Mouse (Mus musculus): ENCODE measurements around the gene Map1lc3b. TPM values are rescaled to one million over a fixed set of nuclear protein-coding genes. Genes with fewer than 3 reads are reported as not detected.

Gene Map1lc3b
- polyA plus RNA-seq, 1 experiment from 2014 or later: 192 TPM

- Histone ChIP-seq H3K27ac (ENCODE audit: low read length) (no peak overlapping the region; the same call in 1 of the 2 replicates), H3K4me1 (ENCODE audit: control insufficient read depth, insufficient read depth, low read length) (peaks cover 25% of the 10 kb centered on the region), H3K9ac (ENCODE audit: low read depth, low read length) (peak overlapping the region; percentile 19; the same call in 1 of the 2 replicates), H3K27me3 (replicated peaks; ENCODE audit: control insufficient read depth, insufficient read depth, low read length) (no peaks in the 10 kb centered on the region), H3K36me3 (ENCODE audit: control insufficient read depth, insufficient read depth, low read length) (no peaks in the 10 kb centered on the region; the same call in 1 of the 2 replicates), H3K9me3 (ENCODE audit: control insufficient read depth, low read length) (no peaks in the 10 kb centered on the region), H3K4me2 (ENCODE audit: low read depth, low read length) (no peak overlapping the region), H3K4me3 (ENCODE audit: low read length) (no peak overlapping the region)
- no peak; the same call in 1 of the 2 replicates for ATAC-seq
- WGBS: 77% methylated on average over 12 of the region's 12 CpGs
Measured at GRCm38 (mm10) chr8:121620801-121621516, 30.8 kb downstream of the Map1lc3b start.

- ATAC-seq: no peak
- Histone ChIP-seq H3K4me1 (ENCODE audit: control insufficient read depth, insufficient read depth, low read length) (peaks cover 25% of the 10 kb centered on the region), H3K27me3 (replicated peaks; ENCODE audit: control insufficient read depth, insufficient read depth, low read length) (no peaks in the 10 kb centered on the region), H3K27ac (ENCODE audit: low read length) (no peak overlapping the region), H3K4me2 (ENCODE audit: low read depth, low read length) (no peak overlapping the region), H3K9ac (ENCODE audit: low read depth, low read length) (no peak overlapping the region), H3K4me3 (ENCODE audit: low read length) (no peak overlapping the region), H3K9me3 (ENCODE audit: control insufficient read depth, low read length) (no peaks in the 10 kb centered on the region), H3K36me3 (ENCODE audit: control insufficient read depth, insufficient read depth, low read length) (no peaks in the 10 kb centered on the region)
- 81% methylated on average over 1 of the region's 1 CpGs for WGBS
Measured at GRCm38 (mm10) chr8:121621879-121622278, 31.7 kb downstream of the Map1lc3b start.

GRCm38 (mm10) chr8:121623043-121623442 is 32.9 kb downstream of the Map1lc3b start:
- H3K9ac ChIP-seq (ENCODE audit: low read depth, low read length): no peak overlapping the region
- ATAC-seq: no peak
- H3K27me3 ChIP-seq (replicated peaks; ENCODE audit: control insufficient read depth, insufficient read depth, low read length): no peaks in the 10 kb centered on the region
- peaks cover 25% of the 10 kb centered on the region for H3K4me1 ChIP-seq (ENCODE audit: control insufficient read depth, insufficient read depth, low read length)
- H3K4me3 ChIP-seq (ENCODE audit: low read length): no peak overlapping the region
- no peak overlapping the region for H3K4me2 ChIP-seq (ENCODE audit: low read depth, low read length)
- peaks cover 4% of the 10 kb centered on the region for H3K36me3 ChIP-seq (ENCODE audit: control insufficient read depth, insufficient read depth, low read length)
- no peak overlapping the region for H3K27ac ChIP-seq (ENCODE audit: low read length)
- 85% methylated on average over 8 of the region's 8 CpGs for WGBS
- 0 out of 2 replicates have a peak, but pooled peaks cover 1% of the 10 kb centered on the region for H3K9me3 ChIP-seq (ENCODE audit: control insufficient read depth, low read length)

GRCm38 (mm10) chr8:121628681-121629080 is 38.5 kb downstream of the Map1lc3b start:
- 68% methylated on average over 4 of the region's 4 CpGs for WGBS
- 0 out of 2 replicates have a peak, but pooled peaks cover 5% of the 10 kb centered on the region for H3K9me3 ChIP-seq (ENCODE audit: control insufficient read depth, low read length)
- peaks cover 16% of the 10 kb centered on the region for H3K4me1 ChIP-seq (ENCODE audit: control insufficient read depth, insufficient read depth, low read length)
- no peak overlapping the region for H3K4me3 ChIP-seq (ENCODE audit: low read length)
- H3K27ac ChIP-seq (ENCODE audit: low read length): no peak overlapping the region
- no peak overlapping the region for H3K4me2 ChIP-seq (ENCODE audit: low read depth, low read length)
- peaks cover 13% of the 10 kb centered on the region for H3K36me3 ChIP-seq (ENCODE audit: control insufficient read depth, insufficient read depth, low read length)
- no peak overlapping the region for H3K9ac ChIP-seq (ENCODE audit: low read depth, low read length)
- ATAC-seq: no peak
- no peaks in the 10 kb centered on the region for H3K27me3 ChIP-seq (replicated peaks; ENCODE audit: control insufficient read depth, insufficient read depth, low read length)

GRCm38 (mm10) chr8:121631645-121632071 is 41.5 kb downstream of the Map1lc3b start:
- Histone ChIP-seq H3K27ac (ENCODE audit: low read length) (peak overlapping the region; percentile 62), H3K4me1 (ENCODE audit: control insufficient read depth, insufficient read depth, low read length) (peaks cover 26% of the 10 kb centered on the region), H3K27me3 (replicated peaks; ENCODE audit: control insufficient read depth, insufficient read depth, low read length) (no peaks in the 10 kb centered on the region), H3K4me3 (ENCODE audit: low read length) (no peak overlapping the region), H3K9me3 (ENCODE audit: control insufficient read depth, low read length) (0 out of 2 replicates have a peak, but pooled peaks cover 5% of the 10 kb centered on the region), H3K9ac (ENCODE audit: low read depth, low read length) (no peak overlapping the region), H3K4me2 (ENCODE audit: low read depth, low read length) (no peak overlapping the region), H3K36me3 (ENCODE audit: control insufficient read depth, insufficient read depth, low read length) (peaks cover 13% of the 10 kb centered on the region)
- ATAC-seq: no peak; the same call in 1 of the 2 replicates
- 47% methylated on average over 7 of the region's 7 CpGs for WGBS

- Histone ChIP-seq H3K9ac (ENCODE audit: low read depth, low read length) (no peak overlapping the region), H3K4me2 (ENCODE audit: low read depth, low read length) (no peak overlapping the region), H3K36me3 (ENCODE audit: control insufficient read depth, insufficient read depth, low read length) (peaks cover 13% of the 10 kb centered on the region), H3K27ac (ENCODE audit: low read length) (peak overlapping the region; percentile 28; the same call in 1 of the 2 replicates), H3K4me1 (ENCODE audit: control insufficient read depth, insufficient read depth, low read length) (peaks cover 27% of the 10 kb centered on the region), H3K4me3 (ENCODE audit: low read length) (no peak overlapping the region), H3K27me3 (replicated peaks; ENCODE audit: control insufficient read depth, insufficient read depth, low read length) (no peaks in the 10 kb centered on the region), H3K9me3 (ENCODE audit: control insufficient read depth, low read length) (0 out of 2 replicates have a peak, but pooled peaks cover 5% of the 10 kb centered on the region)
- ATAC-seq: no peak
- 75% methylated on average over 5 of the region's 5 CpGs for WGBS
Measured at GRCm38 (mm10) chr8:121632401-121632800, 42.2 kb downstream of the Map1lc3b start.

GRCm38 (mm10) chr8:121635534-121635933 is 45.4 kb downstream of the Map1lc3b start:
- Histone ChIP-seq H3K27ac (ENCODE audit: low read length) (no peak overlapping the region), H3K4me2 (ENCODE audit: low read depth, low read length) (no peak overlapping the region), H3K4me3 (ENCODE audit: low read length) (no peak overlapping the region), H3K4me1 (ENCODE audit: control insufficient read depth, insufficient read depth, low read length) (peaks cover 27% of the 10 kb centered on the region), H3K9ac (ENCODE audit: low read depth, low read length) (no peak overlapping the region), H3K36me3 (ENCODE audit: control insufficient read depth, insufficient read depth, low read length) (no peaks in the 10 kb centered on the region), H3K9me3 (ENCODE audit: control insufficient read depth, low read length) (no peaks in the 10 kb centered on the region), H3K27me3 (replicated peaks; ENCODE audit: control insufficient read depth, insufficient read depth, low read length) (no peaks in the 10 kb centered on the region)
- peak; percentile 46; the same call in 1 of the 2 replicates for ATAC-seq
- 54% methylated on average over 6 of the region's 6 CpGs for WGBS

GRCm38 (mm10) chr8:121636180-121636579 is 46.0 kb downstream of the Map1lc3b start:
- no peak for ATAC-seq
- Histone ChIP-seq H3K4me2 (ENCODE audit: low read depth, low read length) (no peak overlapping the region), H3K4me3 (ENCODE audit: low read length) (no peak overlapping the region), H3K27me3 (replicated peaks; ENCODE audit: control insufficient read depth, insufficient read depth, low read length) (no peaks in the 10 kb centered on the region), H3K27ac (ENCODE audit: low read length) (no peak overlapping the region), H3K9me3 (ENCODE audit: control insufficient read depth, low read length) (no peaks in the 10 kb centered on the region), H3K4me1 (ENCODE audit: control insufficient read depth, insufficient read depth, low read length) (peaks cover 27% of the 10 kb centered on the region), H3K36me3 (ENCODE audit: control insufficient read depth, insufficient read depth, low read length) (no peaks in the 10 kb centered on the region), H3K9ac (ENCODE audit: low read depth, low read length) (no peak overlapping the region)
- WGBS: 80% methylated on average over 8 of the region's 8 CpGs

- Histone ChIP-seq H3K27me3 (replicated peaks; ENCODE audit: control insufficient read depth, insufficient read depth, low read length) (no peaks in the 10 kb centered on the region), H3K4me1 (ENCODE audit: control insufficient read depth, insufficient read depth, low read length) (peaks cover 33% of the 10 kb centered on the region), H3K36me3 (ENCODE audit: control insufficient read depth, insufficient read depth, low read length) (no peaks in the 10 kb centered on the region), H3K4me3 (ENCODE audit: low read length) (no peak overlapping the region), H3K9ac (ENCODE audit: low read depth, low read length) (no peak overlapping the region), H3K9me3 (ENCODE audit: control insufficient read depth, low read length) (no peaks in the 10 kb centered on the region), H3K27ac (ENCODE audit: low read length) (no peak overlapping the region), H3K4me2 (ENCODE audit: low read depth, low read length) (no peak overlapping the region)
- ATAC-seq: no peak
- WGBS: 65% methylated on average over 3 of the region's 3 CpGs
Measured at GRCm38 (mm10) chr8:121642804-121643203, 52.6 kb downstream of the Map1lc3b start.
